Mouse (Mus musculus) hindbrain, embryonic 15.5 days (tissue): ENCODE measurements at regions not wholly inside any gene's neighbourhood (a gene's known extent, or its start where the extent isn't known, plus 50 kb on each side); places are given as distances from the start of the nearest gene placed in this dataset.
"Not testable (repeated sequence)": the region's sequence is repeated elsewhere in the genome, so short reads cannot be mapped to it uniquely, and the experiment has no call there.

Source experiments
- ATAC-seq: fragments of 200-750 bp; cut with Nextera tagmentation; 2 replicates; pipeline ENCODE4 v1.8.0; 2017; ENCODE audit warnings: low read depth, moderate number of reproducible peaks, moderate TSS enrichment; ENCODE audit not compliant: low FRiP score
- H3K27ac ChIP-seq: fragments of 300-500 bp; sonication (generic); replicated peaks from 2 replicates; pipeline ENCODE4 v1.5.1; 2015; ENCODE audit warnings: mild to moderate bottlenecking, inconsistent platforms
- H3K27me3 ChIP-seq: fragments of 300-500 bp; sonication (generic); 2 replicates; pipeline ENCODE4 v1.6.1; 2015; ENCODE audit warnings: control low read depth, inconsistent platforms
- H3K36me3 ChIP-seq: fragments of 300-500 bp; sonication (generic); 2 replicates; pipeline ENCODE4 v1.6.1; 2015; ENCODE audit warnings: control low read depth, inconsistent platforms
- H3K4me1 ChIP-seq: fragments of 300-500 bp; sonication (generic); replicated peaks from 2 replicates; pipeline ENCODE4 v1.6.1; 2015; ENCODE audit warnings: control low read depth, inconsistent platforms
- H3K4me2 ChIP-seq: fragments of 300-500 bp; sonication (generic); 2 replicates; pipeline ENCODE4 v1.6.1; 2015; ENCODE audit warnings: moderate library complexity, mild to moderate bottlenecking, inconsistent platforms
- H3K4me3 ChIP-seq: fragments of 300-500 bp; sonication (generic); 2 replicates; pipeline ENCODE4 v1.5.1; 2015; ENCODE audit warnings: mild to moderate bottlenecking, inconsistent platforms
- H3K9ac ChIP-seq: fragments of 300-500 bp; sonication (generic); 2 replicates; pipeline ENCODE4 v1.6.1; 2015; ENCODE audit warnings: inconsistent platforms
- H3K9me3 ChIP-seq: fragments of 300-500 bp; sonication (generic); 2 replicates; pipeline ENCODE4 v1.6.1; 2016; ENCODE audit warnings: control low read depth, inconsistent platforms
- WGBS: fragments of 180-500 bp; shearing (Covaris S2); methylation state at CpG from one replicate; pipeline ENCODE4 v1.1.7; 2015; 5-methylcytosine and 5-hydroxymethylcytosine counted together

DNA sequence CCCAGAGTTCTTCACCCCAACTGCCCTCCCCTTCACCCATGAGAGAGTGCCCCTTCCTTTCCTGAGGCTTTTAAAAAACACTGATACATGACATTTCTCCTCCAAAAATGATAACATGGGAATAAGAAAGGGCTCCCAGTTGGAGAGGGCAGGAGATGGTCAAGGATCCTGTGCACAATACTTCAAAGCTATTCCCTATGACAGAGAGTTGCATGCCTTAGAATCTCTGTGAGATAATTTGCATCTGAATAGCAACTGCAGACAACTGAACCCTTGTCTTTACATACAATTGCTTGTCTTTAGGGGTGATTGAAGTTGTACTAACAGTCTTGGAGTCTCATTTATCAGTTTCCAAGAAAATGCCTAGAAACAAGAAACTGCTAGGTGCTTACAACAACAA lies 610.7 kb upstream of the Adam24 start:
- Histone ChIP-seq H3K27me3 (no peaks in the 10 kb centered on the region), H3K36me3 (no peaks in the 10 kb centered on the region), H3K9me3 (no peaks in the 10 kb centered on the region), H3K4me1 (no peaks in the 10 kb centered on the region), H3K9ac (no peak overlapping the region), H3K27ac (no peak overlapping the region), H3K4me3 (no peak overlapping the region), H3K4me2 (no peak overlapping the region)
- ATAC-seq: no peak

DNA sequence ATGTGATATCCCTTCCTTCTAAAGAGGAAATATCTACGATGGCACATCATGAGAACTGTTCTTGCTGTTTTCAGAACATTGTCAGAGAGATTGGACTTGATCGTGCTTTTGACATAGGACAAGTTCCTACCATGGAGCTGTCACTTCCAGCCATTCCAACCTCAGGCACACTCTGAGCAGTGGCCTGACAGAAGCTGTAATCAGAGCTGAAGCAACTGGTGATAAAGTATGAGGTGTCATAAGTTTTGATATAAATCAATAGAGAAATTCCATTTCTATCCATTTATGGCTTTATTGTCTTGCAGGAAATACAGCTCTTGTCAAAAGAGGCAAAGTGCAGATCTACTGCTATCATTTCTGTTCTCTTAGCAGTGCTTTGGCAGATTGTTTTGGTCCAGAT lies 603.7 kb upstream of the Adam24 start:
- H3K27ac ChIP-seq: no peak overlapping the region
- no peaks in the 10 kb centered on the region for H3K4me1 ChIP-seq
- H3K4me2 ChIP-seq: no peak overlapping the region
- no peak for ATAC-seq
- WGBS: 86% methylated on average over 2 of the region's 2 CpGs
- no peaks in the 10 kb centered on the region for H3K27me3 ChIP-seq
- H3K9ac ChIP-seq: no peak overlapping the region
- H3K36me3 ChIP-seq: no peaks in the 10 kb centered on the region
- H3K9me3 ChIP-seq: no peaks in the 10 kb centered on the region
- H3K4me3 ChIP-seq: no peak overlapping the region

DNA sequence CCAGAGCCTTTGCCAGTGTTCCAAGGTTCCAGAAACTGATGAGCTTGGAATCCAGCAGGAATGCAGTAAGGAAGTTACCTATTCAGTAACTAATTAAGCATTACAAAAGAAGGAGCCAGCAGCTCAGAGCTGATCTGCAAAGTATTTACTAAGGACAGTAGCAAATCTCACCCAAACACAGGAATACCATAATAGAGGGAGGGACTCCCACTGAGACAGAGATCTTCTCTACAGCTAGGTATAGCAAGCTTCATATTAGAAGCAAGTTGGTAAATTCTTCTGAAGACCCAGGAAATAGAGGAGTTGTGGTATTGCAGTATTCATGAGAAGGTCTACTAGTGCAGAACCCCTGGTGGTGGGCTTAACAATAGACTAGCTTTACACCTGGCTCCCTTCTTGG lies 593.9 kb upstream of the Adam24 start:
- H3K9ac ChIP-seq, H3K27me3 ChIP-seq, H3K27ac ChIP-seq, H3K36me3 ChIP-seq, H3K4me3 ChIP-seq, H3K4me2 ChIP-seq, ATAC-seq, H3K4me1 ChIP-seq, H3K9me3 ChIP-seq: not testable (repeated sequence)

DNA sequence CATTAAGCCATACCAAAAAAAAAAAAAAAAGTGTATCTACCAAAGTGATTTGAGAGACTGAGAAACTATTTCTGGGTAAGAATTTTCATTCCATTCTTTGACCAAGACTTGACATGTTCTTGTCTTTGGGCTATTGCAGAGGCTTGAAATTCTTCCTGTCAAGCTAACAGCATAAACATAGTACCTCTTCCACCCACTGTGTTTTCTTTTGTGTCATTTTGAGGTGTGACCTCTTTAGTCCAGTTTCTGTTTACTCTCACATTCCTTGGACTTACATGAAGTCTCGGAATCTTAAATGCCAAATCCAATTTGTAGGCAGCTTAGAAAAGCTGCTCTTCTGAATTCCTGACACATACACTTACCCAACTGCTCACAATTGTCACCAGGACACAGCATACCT lies 590.7 kb upstream of the Adam24 start:
- ATAC-seq: no peak
- no peaks in the 10 kb centered on the region for H3K27me3 ChIP-seq
- H3K27ac ChIP-seq: no peak overlapping the region
- no peak overlapping the region for H3K9ac ChIP-seq
- 65% methylated on average over 1 of the region's 1 CpGs for WGBS
- no peak overlapping the region for H3K4me3 ChIP-seq
- H3K9me3 ChIP-seq: no peaks in the 10 kb centered on the region
- H3K4me1 ChIP-seq: no peaks in the 10 kb centered on the region
- no peak overlapping the region for H3K4me2 ChIP-seq
- no peaks in the 10 kb centered on the region for H3K36me3 ChIP-seq

DNA sequence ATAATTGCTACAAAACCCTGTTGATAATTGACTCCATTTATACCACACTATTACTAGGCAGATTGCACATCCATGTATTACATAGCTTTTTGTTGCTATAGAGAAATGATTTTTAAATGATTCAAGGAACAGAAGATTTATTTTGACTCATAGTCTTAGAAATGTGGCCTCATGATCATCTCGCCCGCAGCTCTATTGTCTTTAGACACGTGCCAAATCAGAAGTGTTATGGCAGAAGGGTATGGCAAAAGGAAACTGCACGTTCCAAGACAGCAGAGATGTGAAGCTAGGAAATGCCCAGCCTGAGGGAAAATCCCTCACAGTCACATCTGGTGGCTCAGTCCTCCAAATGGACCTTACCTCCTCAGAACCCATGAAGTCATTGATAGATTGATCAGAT lies 585.5 kb upstream of the Adam24 start:
- Histone ChIP-seq H3K4me1 (no peaks in the 10 kb centered on the region), H3K4me2 (no peak overlapping the region), H3K9me3 (no peaks in the 10 kb centered on the region), H3K27me3 (no peaks in the 10 kb centered on the region), H3K36me3 (no peaks in the 10 kb centered on the region), H3K4me3 (no peak overlapping the region), H3K9ac (no peak overlapping the region), H3K27ac (no peak overlapping the region)
- 88% methylated on average over 4 of the region's 4 CpGs for WGBS
- no peak for ATAC-seq

DNA sequence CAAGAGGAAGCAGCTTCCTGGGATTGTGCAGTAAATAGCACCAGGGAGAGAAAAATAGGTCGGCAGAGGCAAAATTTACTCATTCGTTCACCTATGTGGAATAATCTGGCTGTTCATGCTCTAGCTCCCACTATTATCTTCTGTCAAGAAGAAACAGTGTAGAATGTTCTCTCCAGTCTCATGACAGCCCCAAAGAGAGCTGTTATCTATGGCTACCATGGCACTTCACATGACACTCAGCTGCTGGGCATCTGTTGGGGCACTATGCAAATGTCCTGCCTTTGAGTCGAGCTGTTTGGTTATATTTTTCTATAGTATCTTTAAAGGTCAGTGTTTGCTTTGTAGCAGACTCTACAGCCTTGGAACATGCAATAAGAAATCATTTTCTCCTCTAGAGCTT lies 550.5 kb upstream of the Adam24 start:
- no peak overlapping the region for H3K4me2 ChIP-seq
- H3K4me3 ChIP-seq: no peak overlapping the region
- H3K9ac ChIP-seq: no peak overlapping the region
- 77% methylated on average over 3 of the region's 3 CpGs for WGBS
- H3K4me1 ChIP-seq: no peaks in the 10 kb centered on the region
- H3K27ac ChIP-seq: no peak overlapping the region
- no peaks in the 10 kb centered on the region for H3K36me3 ChIP-seq
- H3K27me3 ChIP-seq: no peaks in the 10 kb centered on the region
- no peak for ATAC-seq
- H3K9me3 ChIP-seq: no peaks in the 10 kb centered on the region

DNA sequence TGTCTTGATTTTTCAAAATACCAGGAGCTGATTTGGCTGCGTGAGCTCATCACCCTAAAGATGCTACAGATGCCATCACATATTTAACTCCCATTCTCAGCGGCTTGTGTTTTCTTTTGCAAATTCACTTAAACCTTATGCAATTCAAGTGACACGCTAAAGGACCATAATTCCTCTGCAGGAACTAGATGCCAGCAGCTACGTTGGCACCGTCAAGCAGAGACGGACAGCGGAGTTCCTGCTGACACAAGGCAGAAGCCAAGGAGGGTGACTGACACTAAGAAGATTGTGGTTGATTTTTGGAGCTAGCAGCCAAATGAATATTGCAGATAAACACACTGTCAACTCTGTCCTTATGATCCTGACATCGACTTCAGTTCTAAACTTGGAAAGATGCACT lies 547.7 kb upstream of the Adam24 start:
- Histone ChIP-seq H3K9ac (no peak overlapping the region), H3K4me1 (no peaks in the 10 kb centered on the region), H3K27me3 (no peaks in the 10 kb centered on the region), H3K36me3 (no peaks in the 10 kb centered on the region), H3K4me3 (no peak overlapping the region), H3K4me2 (no peak overlapping the region), H3K9me3 (no peaks in the 10 kb centered on the region), H3K27ac (no peak overlapping the region)
- ATAC-seq: no peak
- WGBS: 87% methylated on average over 8 of the region's 8 CpGs

DNA sequence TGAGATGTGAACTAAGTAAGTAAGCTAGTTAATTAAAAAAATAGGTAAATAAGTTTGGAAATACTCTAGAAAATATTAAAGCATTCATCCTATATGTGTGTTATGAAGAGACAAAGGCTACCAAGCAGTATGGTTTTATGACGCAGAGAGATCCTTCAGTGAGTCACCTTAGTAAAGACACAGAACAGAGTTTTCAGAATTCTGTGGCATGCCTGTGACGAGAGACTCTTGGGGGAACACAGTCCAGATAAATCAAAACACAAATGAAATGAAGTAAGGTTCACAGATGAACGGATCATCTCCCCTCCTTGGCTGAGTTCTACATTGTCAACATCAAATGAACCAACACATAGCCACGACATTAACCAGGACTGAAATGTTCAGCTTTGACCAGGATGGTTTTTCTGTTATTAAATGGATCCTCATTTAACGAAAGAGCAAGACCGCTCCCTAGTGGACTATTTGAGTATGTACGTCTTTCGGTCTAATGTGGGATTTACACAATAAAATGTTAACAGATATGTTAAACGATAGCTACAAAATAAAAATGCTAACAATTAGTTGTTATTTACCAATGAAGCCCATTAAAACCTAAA lies 542.1 kb upstream of the Adam24 start:
- Histone ChIP-seq H3K4me2 (no peak overlapping the region), H3K9me3 (no peaks in the 10 kb centered on the region), H3K27ac (no peak overlapping the region), H3K4me3 (no peak overlapping the region), H3K36me3 (no peaks in the 10 kb centered on the region), H3K4me1 (no peaks in the 10 kb centered on the region), H3K9ac (no peak overlapping the region), H3K27me3 (no peaks in the 10 kb centered on the region)
- 22% methylated on average over 9 of the region's 9 CpGs for WGBS
- ATAC-seq: peak; percentile 56; the same call in 1 of the 2 replicates

DNA sequence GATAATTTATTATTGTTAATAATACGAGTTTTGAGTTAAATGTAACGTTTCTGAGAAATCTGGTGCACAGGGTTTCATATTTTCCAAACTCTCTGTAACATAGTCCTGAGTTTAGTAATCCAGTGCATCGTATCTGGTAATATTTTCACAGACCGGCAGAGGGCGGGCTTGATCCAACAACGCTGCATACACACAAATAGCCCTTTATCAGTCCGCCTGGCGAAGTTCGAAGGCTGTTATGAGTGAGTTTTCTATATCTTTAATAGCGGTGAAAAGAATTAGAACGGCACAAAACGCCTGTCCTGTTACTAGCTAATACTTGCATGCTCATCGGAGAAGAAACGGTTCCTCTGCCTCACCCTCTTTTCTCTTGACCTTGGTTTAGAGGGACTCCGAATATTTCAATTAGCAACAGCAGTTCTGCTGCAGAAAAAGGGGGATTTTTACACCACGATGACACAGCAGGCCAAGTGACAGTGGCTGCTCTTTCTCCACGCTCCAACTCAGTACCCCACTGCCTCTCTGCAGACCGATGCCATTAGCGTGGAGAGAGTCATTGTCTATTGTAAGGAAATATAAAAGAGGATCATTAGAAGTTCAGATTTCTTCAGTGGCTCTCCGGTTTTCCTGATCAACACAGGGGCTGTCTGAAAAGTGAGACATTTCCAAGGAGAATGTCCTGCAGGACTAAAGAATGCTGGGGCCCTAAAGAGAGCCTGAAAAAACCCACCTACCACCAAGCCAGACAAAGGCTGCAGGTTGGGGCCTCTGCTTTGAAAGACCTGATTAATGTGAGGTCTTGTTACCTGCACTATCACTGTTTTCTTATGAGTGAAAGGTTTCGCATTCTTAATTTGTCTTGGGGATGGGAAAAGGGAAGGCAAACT lies 523.7 kb upstream of the Adam24 start:
- H3K9me3 ChIP-seq: no peaks in the 10 kb centered on the region
- peak overlapping the region; percentile 55 for H3K4me2 ChIP-seq
- no peaks in the 10 kb centered on the region for H3K36me3 ChIP-seq
- 10% methylated on average over 21 of the region's 21 CpGs for WGBS
- H3K27me3 ChIP-seq: no peaks in the 10 kb centered on the region
- H3K9ac ChIP-seq: peak overlapping the region; percentile 17; the same call in 1 of the 2 replicates
- H3K4me3 ChIP-seq: peak overlapping the region; percentile 26
- no peak overlapping the region for H3K27ac ChIP-seq
- peaks cover 8% of the 10 kb centered on the region for H3K4me1 ChIP-seq
- peak; percentile 88 for ATAC-seq

DNA sequence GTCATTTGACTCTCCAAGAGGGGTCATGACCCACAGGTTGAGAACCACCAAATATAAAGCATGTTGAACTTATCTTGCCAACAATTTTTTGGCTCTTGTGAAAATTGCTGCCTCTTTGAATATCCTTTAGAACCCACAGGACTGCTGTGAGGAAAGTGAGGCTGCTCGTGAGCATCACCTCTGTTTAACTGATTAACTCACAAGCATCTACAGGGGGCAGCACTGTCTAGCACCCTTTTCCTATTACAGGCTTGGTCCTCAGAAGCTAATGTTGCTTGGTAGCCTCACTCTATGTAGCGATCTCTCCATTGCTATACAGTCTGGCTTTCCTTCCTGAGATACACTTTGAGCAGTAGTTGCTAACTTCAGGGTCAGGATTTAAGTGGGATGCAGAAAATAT lies 522.4 kb upstream of the Adam24 start:
- H3K4me3 ChIP-seq: no peak overlapping the region
- no peaks in the 10 kb centered on the region for H3K27me3 ChIP-seq
- no peak for ATAC-seq
- H3K27ac ChIP-seq: no peak overlapping the region
- H3K36me3 ChIP-seq: no peaks in the 10 kb centered on the region
- no peaks in the 10 kb centered on the region for H3K9me3 ChIP-seq
- peaks cover 8% of the 10 kb centered on the region for H3K4me1 ChIP-seq
- H3K9ac ChIP-seq: no peak overlapping the region
- no peak overlapping the region for H3K4me2 ChIP-seq
- 70% methylated on average over 2 of the region's 2 CpGs for WGBS

DNA sequence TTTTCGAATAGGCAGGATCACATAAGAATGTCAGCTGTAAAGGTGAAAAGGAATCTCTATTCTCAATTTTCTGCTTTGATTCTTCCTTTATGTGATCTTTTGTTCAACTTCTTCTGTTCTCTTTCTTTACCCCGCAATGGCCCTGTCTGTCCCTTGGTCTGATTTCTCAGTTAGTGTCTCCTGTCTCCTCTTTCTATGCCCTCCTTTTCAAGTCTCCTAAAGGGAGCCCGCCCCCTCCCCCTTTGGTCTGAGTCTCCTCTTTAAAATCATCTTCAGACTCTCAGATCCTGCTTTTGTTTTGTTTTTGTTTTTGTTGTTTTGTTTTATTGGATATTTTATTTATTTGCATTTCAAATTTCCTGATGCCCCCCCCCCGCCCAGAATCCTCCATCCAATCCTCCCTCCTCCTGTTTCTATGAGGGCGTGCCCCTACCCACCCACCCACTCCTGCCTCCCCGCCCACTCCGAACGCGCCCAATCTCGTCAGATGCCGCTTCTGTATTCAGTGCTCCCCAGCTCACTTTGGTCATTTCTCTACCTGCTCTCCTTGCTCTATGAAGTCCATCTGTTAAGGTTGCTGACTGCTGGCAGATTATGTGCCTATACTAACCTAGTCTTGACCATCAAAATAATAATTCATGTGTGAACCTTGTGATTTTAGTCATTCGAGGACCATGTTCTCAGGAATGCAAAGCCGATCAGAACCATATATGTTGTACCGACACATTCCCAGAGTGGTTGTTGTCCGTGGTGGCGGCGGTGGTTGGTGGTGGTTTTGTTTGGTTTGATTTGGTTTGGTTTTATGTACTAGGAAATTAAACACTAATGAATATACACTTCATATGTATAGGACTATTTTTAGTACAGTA lies 487.9 kb upstream of the Adam24 start:
- Histone ChIP-seq H3K9me3 (no peaks in the 10 kb centered on the region), H3K27ac (no peak overlapping the region; the same call in 1 of the 2 replicates), H3K4me3 (peak overlapping the region; percentile 37), H3K4me1 (no peaks in the 10 kb centered on the region), H3K36me3 (no peaks in the 10 kb centered on the region), H3K27me3 (no peaks in the 10 kb centered on the region), H3K9ac (0 out of 2 replicates have a peak overlapping the region, but pooled peaks have one; percentile 27), H3K4me2 (peak overlapping the region; percentile 59)
- peak; percentile 82 for ATAC-seq
- WGBS: 18% methylated on average over 17 of the region's 17 CpGs

DNA sequence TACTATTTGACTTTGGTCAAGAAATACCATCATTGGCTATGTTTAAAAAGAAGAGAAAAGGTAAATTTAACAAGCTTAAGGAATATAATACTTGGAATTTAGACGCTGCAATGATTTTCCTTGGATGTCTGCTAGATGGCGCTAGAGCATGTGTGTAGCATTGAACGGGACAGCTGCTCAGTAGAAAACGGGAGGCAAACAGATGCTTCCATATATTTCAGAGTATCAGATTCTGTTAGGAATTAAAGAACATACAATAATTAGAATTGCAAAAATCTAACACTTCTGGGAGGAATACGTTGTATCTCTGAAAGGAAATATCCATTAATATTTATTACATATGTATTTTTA lies 487.3 kb upstream of the Adam24 start:
- Histone ChIP-seq H3K4me1 (no peaks in the 10 kb centered on the region), H3K27ac (no peak overlapping the region), H3K27me3 (no peaks in the 10 kb centered on the region), H3K9me3 (no peaks in the 10 kb centered on the region), H3K4me3 (no peak overlapping the region), H3K4me2 (peak overlapping the region; percentile 59), H3K9ac (no peak overlapping the region), H3K36me3 (no peaks in the 10 kb centered on the region)
- ATAC-seq: peak; percentile 77
- 4% methylated on average over 5 of the region's 5 CpGs for WGBS
